Mouse (Mus musculus) layer of hippocampus, postnatal 25 days (tissue): ENCODE measurements at regions not wholly inside any gene's neighbourhood (a gene's known extent, or its start where the extent isn't known, plus 50 kb on each side); places are given as distances from the start of the nearest gene placed in this dataset.
A peak's percentile ranks its signal among the peaks of the same experiment; 100 is the strongest.
"Not testable (repeated sequence)": the region's sequence is repeated elsewhere in the genome, so short reads cannot be mapped to it uniquely, and the experiment has no call there.

Experiments
- DNase-seq, 2 experiments: peaks; one replicate each; pipeline ENCODE4 v3.0.0; 2022; ENCODE audit warnings: mixed read lengths in 2 of 2, low spot score in 1 of 2; ENCODE audit errors: extremely low spot score in 1 of 2

DNA sequence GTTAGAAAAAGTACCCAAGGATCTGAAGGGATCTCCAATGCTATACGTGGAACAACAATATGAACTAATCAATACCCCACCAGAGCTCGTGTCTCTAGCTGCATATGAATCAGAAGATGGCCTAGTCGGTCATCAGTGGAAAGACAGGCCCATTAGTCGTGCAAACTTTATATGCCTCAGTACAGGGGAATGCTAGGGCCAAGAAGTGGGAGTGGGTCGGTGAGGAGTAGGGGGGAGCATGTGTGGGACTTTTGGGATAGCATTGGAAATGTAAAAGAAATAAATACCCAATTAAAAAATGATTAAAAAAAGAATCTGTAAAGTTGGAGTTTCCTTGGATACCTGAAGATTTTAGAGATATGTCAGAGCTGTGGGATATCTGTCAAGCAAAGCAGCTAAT, 128.5 kb downstream of the Btbd35f27 start:
- DNase-seq = peak in 1 of 2 experiments; percentile 5

DNA sequence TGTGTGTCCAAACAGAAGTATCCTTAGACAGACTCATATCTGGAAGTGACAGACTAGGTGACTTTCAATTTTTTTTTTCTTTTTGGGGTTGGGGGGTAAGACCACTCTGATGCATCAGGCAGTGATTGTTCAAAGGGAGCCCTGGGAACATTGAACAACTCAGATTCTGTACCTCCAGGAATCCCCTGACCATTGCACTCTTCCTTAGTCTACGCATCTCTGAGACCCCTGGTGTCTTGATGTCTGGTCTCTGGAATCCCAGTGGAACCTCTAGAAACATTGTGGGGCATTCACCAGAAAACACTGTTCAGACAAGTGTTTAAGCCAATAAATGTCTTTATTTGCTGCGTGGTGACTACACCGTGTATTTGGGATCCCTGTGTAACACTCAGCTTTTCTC, 129.4 kb downstream of the Btbd35f27 start:
- not testable (repeated sequence) for DNase-seq
